Mouse (Mus musculus) liver, embryonic 14.5 days (tissue): ENCODE measurements at regions not wholly inside any gene's neighbourhood (a gene's known extent, or its start where the extent isn't known, plus 50 kb on each side); places are given as distances from the start of the nearest gene placed in this dataset.

ENCODE experiments used
- CTCF ChIP-seq: IDR thresholded peaks from 2 replicates; pipeline ENCODE4 v1.5.1; 2016; ENCODE audit warnings: antibody characterized with exemption, low read depth, control low read depth
- EP300 ChIP-seq: IDR thresholded peaks from 2 replicates; pipeline ENCODE4 v1.6.1; 2016; ENCODE audit warnings: antibody characterized with exemption, low read depth

DNA sequence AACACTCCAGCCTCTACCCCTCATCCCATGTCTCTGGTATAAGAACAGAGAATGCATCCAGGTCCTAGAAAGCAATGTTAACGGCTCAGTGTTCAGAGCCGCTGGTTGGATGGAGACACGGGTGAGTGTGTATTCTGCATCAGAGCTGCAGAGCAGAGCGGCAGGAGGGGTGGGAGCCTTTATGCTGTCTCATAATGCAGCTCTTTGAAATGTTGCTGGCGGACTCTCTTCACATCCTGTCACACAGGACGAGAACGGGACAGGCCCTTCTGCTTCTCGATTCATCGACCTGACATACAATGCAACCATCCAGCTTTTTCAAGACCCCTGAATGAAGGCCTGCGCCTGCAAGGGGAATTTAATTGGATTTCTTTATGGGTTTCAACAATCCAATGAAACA lies 507.2 kb downstream of the Ccdc171 start:
- TF ChIP-seq CTCF (no peak), EP300 (no peak)
